Mouse (Mus musculus): Measurements from ENCODE around the gene Apba2. TPM values are rescaled to one million over a fixed set of nuclear protein-coding genes. Genes with fewer than 3 reads are reported as not detected.

Apba2 gene
- polyA plus RNA-seq, 1 experiment from 2014 or later: 112 TPM

DNA sequence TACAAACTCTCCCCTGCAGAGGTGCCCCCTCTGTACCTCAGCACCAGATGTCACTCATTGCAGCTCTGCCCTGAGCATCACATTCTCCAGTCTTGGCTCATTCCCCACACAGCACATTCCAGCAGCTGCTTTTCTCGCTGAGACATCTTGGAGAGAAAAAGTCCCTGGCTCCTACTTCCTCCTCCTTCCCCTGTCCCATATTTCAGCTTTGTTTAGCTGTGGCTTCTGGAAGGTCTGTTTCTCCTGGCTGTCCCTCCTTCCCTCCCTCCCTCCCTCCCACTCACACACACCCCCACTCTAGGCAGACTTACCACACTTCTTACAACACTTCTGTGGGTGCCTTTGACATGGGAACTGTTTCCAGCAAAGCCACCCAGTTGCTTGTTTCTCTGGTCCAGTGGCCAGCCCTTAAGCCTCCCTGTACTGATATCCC lies 75.0 kb downstream of the Apba2 start:
- no peak overlapping the region for H3K4me2 ChIP-seq (replicated peaks)
- peaks cover 20% of the 10 kb centered on the region for H3K4me1 ChIP-seq
- no peak overlapping the region for H3K9ac ChIP-seq
- no peaks in the 10 kb centered on the region for H3K27me3 ChIP-seq
- no peak overlapping the region for H3K27ac ChIP-seq
- 53% methylated on average over 1 of the region's 1 CpGs for WGBS
- H3K36me3 ChIP-seq: no peaks in the 10 kb centered on the region
- H3K9me3 ChIP-seq (replicated peaks): no peaks in the 10 kb centered on the region
- ATAC-seq (ENCODE audit: low FRiP score): no peak
- H3K4me3 ChIP-seq: no peak overlapping the region

DNA sequence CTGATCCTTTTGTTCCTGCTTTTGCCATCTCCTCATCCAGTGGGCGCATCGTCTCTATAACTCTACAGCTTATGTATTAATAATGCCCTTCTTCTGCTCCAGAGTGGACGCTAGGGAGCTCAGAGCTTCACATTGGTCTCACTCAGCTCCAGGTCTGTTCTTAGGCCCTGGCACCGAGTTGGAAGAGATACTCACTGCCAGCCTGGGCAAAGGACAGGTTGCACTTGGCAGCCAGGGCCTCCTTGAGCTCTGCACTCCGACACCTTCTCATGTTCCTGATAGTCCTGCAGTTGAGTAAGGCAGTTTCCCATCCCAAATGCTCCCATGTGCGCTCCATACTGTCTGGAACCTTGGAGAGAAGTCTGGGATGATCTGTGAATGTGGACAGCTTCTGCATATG lies 76.7 kb downstream of the Apba2 start:
- Histone ChIP-seq H3K36me3 (no peaks in the 10 kb centered on the region), H3K4me3 (no peak overlapping the region), H3K4me1 (peaks cover 23% of the 10 kb centered on the region), H3K4me2 (replicated peaks) (no peak overlapping the region), H3K9ac (no peak overlapping the region), H3K27ac (no peak overlapping the region), H3K9me3 (replicated peaks) (no peaks in the 10 kb centered on the region), H3K27me3 (no peaks in the 10 kb centered on the region)
- no peak for ATAC-seq (ENCODE audit: low FRiP score)
- WGBS: 91% methylated on average over 6 of the region's 6 CpGs

DNA sequence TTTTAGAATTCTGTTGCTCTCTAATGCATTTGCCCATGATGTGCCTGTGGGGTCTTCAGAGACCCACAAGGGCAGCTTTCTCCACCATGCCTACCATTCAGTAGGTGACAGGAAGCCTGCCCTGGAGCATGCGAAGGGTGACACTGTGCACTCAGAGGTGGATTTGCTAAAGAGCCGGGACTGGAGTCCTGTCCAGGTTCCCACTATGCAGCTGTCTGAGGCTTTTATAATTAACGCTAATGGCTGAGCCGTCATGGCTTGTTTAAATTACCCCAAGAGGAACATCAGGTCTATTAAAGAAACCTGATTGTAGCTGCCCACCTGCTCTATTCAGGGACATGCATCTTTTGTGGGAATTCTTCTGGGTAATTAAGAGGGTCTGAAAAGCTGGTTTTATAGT lies 78.4 kb downstream of the Apba2 start:
- peak; percentile 79 for ATAC-seq (ENCODE audit: low FRiP score)
- Histone ChIP-seq H3K27ac (peak overlapping the region; percentile 55), H3K4me1 (peaks cover 23% of the 10 kb centered on the region), H3K4me3 (no peak overlapping the region), H3K9me3 (replicated peaks) (no peaks in the 10 kb centered on the region), H3K9ac (no peak overlapping the region), H3K4me2 (replicated peaks) (no peak overlapping the region), H3K36me3 (no peaks in the 10 kb centered on the region), H3K27me3 (no peaks in the 10 kb centered on the region)
- 35% methylated on average over 4 of the region's 4 CpGs for WGBS

DNA sequence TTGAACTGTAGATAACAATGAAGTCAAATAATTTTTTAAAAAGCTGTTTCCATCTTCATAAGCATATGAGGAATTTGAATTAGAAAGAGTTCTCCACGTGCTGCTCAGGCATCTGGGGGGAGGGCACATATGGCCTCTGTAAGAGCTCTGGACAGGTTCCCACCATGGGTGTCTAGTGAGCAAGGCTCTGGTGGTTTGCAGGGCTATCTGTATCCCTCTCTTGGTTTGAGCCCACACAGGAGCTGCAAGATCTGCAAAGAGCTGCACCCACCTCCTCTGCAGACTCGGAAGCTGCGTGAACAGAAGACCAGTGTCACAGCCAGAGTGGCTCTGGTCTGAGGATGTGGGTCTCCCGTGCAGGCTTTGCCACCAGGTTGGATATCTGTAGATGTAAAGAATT lies 78.8 kb downstream of the Apba2 start:
- H3K27ac ChIP-seq: peak overlapping the region; percentile 72; the same call in 1 of the 2 replicates

DNA sequence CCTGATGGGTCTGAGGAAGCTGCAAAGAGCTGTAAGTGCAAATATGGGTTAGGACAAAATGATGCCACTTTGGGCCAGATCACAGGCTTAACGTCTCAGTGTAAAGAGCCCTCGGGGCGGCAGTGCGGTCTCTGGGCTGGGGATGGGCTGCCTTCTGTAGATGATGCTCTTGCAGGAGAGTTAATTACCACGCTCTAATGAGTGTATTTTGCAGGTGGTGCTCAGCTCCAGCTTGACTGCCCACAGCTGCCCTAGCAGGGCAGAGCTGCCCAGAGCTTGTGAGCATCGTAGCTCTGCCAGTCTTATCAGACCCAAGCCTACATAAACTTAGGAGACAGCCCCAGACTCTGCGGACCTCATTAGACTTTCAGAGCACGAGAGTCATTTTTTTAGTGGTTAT lies 80.9 kb downstream of the Apba2 start:
- Histone ChIP-seq H3K27me3 (no peaks in the 10 kb centered on the region), H3K9me3 (replicated peaks) (no peaks in the 10 kb centered on the region), H3K36me3 (no peaks in the 10 kb centered on the region; the same call in 1 of the 2 replicates), H3K9ac (no peak overlapping the region), H3K27ac (no peak overlapping the region), H3K4me1 (peaks cover 23% of the 10 kb centered on the region), H3K4me3 (no peak overlapping the region), H3K4me2 (replicated peaks) (no peak overlapping the region)
- WGBS: 72% methylated on average over 8 of the region's 8 CpGs
- ATAC-seq (ENCODE audit: low FRiP score): peak; percentile 33; the same call in 1 of the 2 replicates

More for the DNA sequence above, 78.8 kb downstream of the Apba2 start:
- Histone ChIP-seq H3K9me3 (replicated peaks) (no peaks in the 10 kb centered on the region), H3K4me3 (no peak overlapping the region), H3K27me3 (no peaks in the 10 kb centered on the region), H3K9ac (no peak overlapping the region), H3K36me3 (no peaks in the 10 kb centered on the region), H3K4me1 (peaks cover 23% of the 10 kb centered on the region), H3K4me2 (replicated peaks) (no peak overlapping the region)
- peak; percentile 55 for ATAC-seq (ENCODE audit: low FRiP score)
- 59% methylated on average over 4 of the region's 4 CpGs for WGBS

DNA sequence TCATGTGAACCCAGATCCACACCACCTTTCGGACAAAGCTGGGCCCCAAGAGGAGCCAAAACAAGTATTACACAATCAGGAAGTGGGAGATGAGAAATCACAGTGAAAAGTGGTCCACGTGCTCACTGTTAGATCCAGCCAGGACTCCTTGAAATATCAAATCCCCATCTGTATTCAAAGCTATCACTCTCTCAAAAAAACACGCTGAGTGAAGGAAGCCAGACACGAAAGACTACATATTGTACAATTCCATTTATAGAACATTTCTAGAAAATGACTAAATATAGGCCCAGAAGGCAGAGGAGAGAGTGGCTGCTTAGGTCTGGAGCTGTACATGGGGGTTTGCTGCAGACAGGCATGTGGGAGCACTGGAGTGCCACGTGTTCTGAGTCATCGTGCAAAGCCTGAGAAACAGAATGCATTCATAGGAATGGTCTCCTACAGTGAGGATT lies 82.2 kb downstream of the Apba2 start:
- Histone ChIP-seq H3K27ac (no peak overlapping the region), H3K27me3 (no peaks in the 10 kb centered on the region), H3K4me3 (no peak overlapping the region), H3K4me1 (peaks cover 23% of the 10 kb centered on the region), H3K9me3 (replicated peaks) (no peaks in the 10 kb centered on the region), H3K4me2 (replicated peaks) (no peak overlapping the region), H3K36me3 (no peaks in the 10 kb centered on the region; the same call in 1 of the 2 replicates), H3K9ac (no peak overlapping the region)
- ATAC-seq (ENCODE audit: low FRiP score): no peak
- 91% methylated on average over 6 of the region's 6 CpGs for WGBS

DNA sequence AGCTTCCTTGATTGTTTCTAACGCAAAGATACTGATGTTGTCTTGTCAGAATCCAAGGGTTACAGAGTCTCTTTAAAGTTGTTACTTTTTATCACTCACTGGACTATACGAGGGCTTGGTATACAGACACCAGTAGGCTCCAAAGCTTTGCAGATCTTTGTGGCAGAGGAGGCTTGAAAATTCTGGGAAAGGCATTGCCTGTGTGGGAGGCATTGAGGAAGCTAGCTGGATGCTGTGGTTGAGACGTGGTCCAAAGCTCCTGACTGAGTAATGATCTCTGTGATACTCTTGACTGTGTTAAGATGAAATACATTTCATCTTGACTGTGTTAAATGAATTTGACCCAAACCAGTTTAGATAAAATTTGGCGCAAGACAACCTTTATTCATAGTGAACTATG lies 84.6 kb downstream of the Apba2 start:
- Histone ChIP-seq H3K27me3 (no peaks in the 10 kb centered on the region), H3K4me1 (peaks cover 4% of the 10 kb centered on the region), H3K9me3 (replicated peaks) (0 out of 2 replicates have a peak, but pooled peaks cover 5% of the 10 kb centered on the region), H3K36me3 (no peaks in the 10 kb centered on the region; the same call in 1 of the 2 replicates), H3K4me2 (replicated peaks) (no peak overlapping the region), H3K4me3 (no peak overlapping the region), H3K9ac (no peak overlapping the region), H3K27ac (no peak overlapping the region)
- ATAC-seq (ENCODE audit: low FRiP score): no peak
- 91% methylated on average over 4 of the region's 4 CpGs for WGBS

DNA sequence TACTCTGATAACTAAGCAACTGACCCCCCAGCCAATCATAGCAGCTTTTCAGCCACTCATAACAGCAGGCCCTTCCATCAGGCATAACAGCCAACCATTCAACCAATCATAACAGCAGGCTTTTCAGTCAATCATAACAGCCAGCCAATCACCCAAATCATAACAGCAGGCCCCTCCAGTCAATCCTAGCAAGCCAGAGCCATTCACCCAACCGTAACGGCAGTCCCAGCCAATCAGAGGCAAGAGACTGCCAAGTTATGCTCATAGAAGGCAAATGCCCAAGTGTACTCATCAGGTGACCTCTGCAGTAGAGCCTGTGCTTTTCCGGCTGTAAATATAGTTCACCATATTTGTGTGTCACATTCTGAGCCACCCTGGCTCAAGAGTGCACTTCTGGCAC lies 85.1 kb downstream of the Apba2 start:
- H3K4me2 ChIP-seq (replicated peaks): no peak overlapping the region
- WGBS: 95% methylated on average over 3 of the region's 3 CpGs

DNA sequence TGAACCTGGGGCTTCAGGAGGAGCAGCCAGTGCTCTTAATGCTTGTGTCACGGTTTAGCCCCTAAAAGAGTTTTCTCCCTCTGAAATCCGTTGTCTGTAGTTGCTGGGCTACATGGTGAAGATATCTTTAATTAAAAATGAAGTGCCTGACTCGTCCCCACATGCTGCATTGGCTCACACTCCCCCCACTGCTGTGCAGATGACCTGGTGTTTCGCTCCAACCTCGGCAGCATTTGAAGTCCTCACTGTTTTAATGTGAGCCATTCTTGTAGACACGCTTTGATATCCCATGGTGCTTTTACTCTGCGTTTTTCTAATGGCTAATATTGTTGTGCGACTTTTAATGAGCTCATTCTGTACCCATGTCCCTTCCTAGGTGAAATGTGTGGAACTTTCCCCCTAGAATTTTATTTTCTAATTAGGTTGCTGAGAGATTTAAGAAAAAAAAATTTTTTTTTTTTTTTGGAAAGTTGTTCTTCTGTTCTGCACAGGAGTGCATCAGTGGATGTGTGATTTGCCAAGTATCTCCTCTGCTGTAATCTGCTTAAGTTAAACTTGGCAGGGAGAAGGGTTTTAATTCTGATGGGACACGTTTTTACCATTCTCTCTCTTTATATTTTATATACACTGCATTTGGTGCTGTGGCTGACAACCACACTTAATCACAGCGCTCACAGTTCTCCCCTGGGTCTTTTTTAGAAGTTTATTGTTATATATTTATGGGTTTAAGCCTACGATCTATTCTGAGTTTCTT lies 87.3 kb downstream of the Apba2 start:
- no peaks in the 10 kb centered on the region for H3K4me1 ChIP-seq
- H3K9me3 ChIP-seq (replicated peaks): 0 out of 2 replicates have a peak, but pooled peaks cover 9% of the 10 kb centered on the region
- H3K9ac ChIP-seq: no peak overlapping the region
- no peak overlapping the region for H3K27ac ChIP-seq
- no peak overlapping the region for H3K4me3 ChIP-seq
- no peaks in the 10 kb centered on the region for H3K27me3 ChIP-seq
- H3K36me3 ChIP-seq: no peaks in the 10 kb centered on the region; the same call in 1 of the 2 replicates
- H3K4me2 ChIP-seq (replicated peaks): no peak overlapping the region
- 67% methylated on average over 11 of the region's 11 CpGs for WGBS
- ATAC-seq (ENCODE audit: low FRiP score): no peak

More for the DNA sequence above, 85.1 kb downstream of the Apba2 start:
- Histone ChIP-seq H3K4me1 (0 out of 2 replicates have a peak, but pooled peaks cover 3% of the 10 kb centered on the region), H3K9ac (no peak overlapping the region), H3K4me3 (no peak overlapping the region), H3K27ac (no peak overlapping the region), H3K36me3 (no peaks in the 10 kb centered on the region; the same call in 1 of the 2 replicates), H3K27me3 (no peaks in the 10 kb centered on the region), H3K9me3 (replicated peaks) (0 out of 2 replicates have a peak, but pooled peaks cover 9% of the 10 kb centered on the region)
- ATAC-seq (ENCODE audit: low FRiP score): no peak

DNA sequence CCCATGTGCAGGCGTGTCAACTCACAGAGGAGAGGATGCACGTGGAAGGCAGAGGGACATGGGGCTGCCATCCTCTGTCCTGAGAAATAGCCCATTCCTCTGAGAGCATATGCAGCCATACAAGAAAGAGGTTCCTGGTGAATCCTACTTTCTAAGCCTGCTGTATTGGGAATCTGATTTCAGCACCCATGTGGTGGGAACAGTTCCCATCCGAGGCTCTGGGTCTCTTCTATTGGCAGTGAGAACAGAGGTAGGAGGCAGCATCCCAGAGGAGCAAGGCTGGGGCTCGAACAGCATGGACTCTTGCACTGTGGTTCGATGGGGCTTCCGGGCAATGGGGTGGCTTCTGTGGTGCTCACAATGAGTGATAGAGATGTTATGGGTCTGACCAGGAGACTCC lies 93.8 kb downstream of the Apba2 start:
- 74% methylated on average over 6 of the region's 6 CpGs for WGBS
- 0 out of 2 replicates have a peak, but pooled peaks cover 9% of the 10 kb centered on the region for H3K9me3 ChIP-seq (replicated peaks)
- H3K4me1 ChIP-seq: peaks cover 6% of the 10 kb centered on the region; the same call in 1 of the 2 replicates
- no peak overlapping the region for H3K9ac ChIP-seq
- no peaks in the 10 kb centered on the region for H3K36me3 ChIP-seq
- no peak overlapping the region for H3K27ac ChIP-seq
- no peak overlapping the region for H3K4me2 ChIP-seq (replicated peaks)
- H3K27me3 ChIP-seq: no peaks in the 10 kb centered on the region
- ATAC-seq (ENCODE audit: low FRiP score): no peak
- no peak overlapping the region for H3K4me3 ChIP-seq

DNA sequence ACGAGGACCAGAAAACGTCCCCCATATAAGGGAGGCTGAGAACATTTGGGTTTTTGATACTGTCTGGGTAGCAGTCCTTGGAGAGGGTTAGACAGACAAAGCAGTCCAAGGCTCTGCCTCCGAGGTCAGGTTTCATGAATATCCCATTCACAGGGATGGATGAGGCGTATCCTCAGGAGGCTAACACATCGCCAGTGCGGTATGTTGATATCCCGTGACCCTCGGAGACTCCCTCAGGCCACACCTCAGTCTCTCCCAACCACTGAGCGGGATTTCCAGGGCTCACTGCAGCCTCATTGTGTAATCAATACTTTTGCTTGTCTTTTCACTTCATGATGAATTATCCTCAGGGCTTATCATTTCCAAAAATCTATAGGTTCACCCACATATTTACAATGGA lies 95.1 kb downstream of the Apba2 start:
- no peak overlapping the region for H3K4me2 ChIP-seq (replicated peaks)
- ATAC-seq (ENCODE audit: low FRiP score): peak; percentile 50; the same call in 1 of the 2 replicates
- H3K9me3 ChIP-seq (replicated peaks): no peaks in the 10 kb centered on the region
- peaks cover 6% of the 10 kb centered on the region; the same call in 1 of the 2 replicates for H3K4me1 ChIP-seq
- no peaks in the 10 kb centered on the region for H3K27me3 ChIP-seq
- WGBS: 70% methylated on average over 9 of the region's 9 CpGs
- no peak overlapping the region for H3K27ac ChIP-seq
- H3K4me3 ChIP-seq: no peak overlapping the region
- no peaks in the 10 kb centered on the region for H3K36me3 ChIP-seq
- H3K9ac ChIP-seq: no peak overlapping the region

DNA sequence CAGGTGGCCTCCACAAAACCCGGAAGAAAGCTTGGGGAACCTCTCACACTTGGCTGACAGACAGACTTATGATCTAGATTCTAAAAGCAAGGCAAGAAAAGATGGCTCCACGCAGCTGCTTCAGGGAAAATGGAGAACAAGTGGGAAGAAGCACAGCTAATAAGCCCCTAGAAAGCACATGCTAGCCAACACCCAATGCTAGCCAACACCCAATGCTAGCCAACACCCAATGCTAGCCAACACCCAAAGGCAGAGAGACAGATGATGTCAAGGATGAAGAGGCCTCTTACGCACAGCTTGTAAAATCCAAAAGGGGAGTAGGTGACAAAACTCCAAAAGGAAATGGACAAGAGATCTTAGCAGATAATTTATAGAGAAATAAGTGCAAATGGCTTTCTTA lies 108.4 kb downstream of the Apba2 start:
- Histone ChIP-seq H3K4me1 (no peaks in the 10 kb centered on the region), H3K9me3 (replicated peaks) (0 out of 2 replicates have a peak, but pooled peaks cover 7% of the 10 kb centered on the region), H3K27me3 (no peaks in the 10 kb centered on the region), H3K4me3 (no peak overlapping the region), H3K9ac (no peak overlapping the region), H3K36me3 (0 out of 2 replicates have a peak, but pooled peaks cover 8% of the 10 kb centered on the region), H3K4me2 (replicated peaks) (no peak overlapping the region), H3K27ac (no peak overlapping the region)
- no peak for ATAC-seq (ENCODE audit: low FRiP score)
- 94% methylated on average over 3 of the region's 3 CpGs for WGBS
